Mouse (Mus musculus): ENCODE data around the gene Ms4a15. TPM values are rescaled to one million over a fixed set of nuclear protein-coding genes. Genes with fewer than 3 reads are reported as not detected.

Ms4a15 gene
- total and polyA plus RNA-seq, 3 experiments = not detected

- TF ChIP-seq ZKSCAN1 (IDR thresholded peaks at IDR 0.05; ENCODE audit: low read depth, low read length) (no peak), JUND (IDR thresholded peaks at IDR 0.05; ENCODE audit: low read depth, low read length) (no peak), EP300 (IDR thresholded peaks at IDR 0.05; ENCODE audit: low read depth in 1 of 2, low read length in 2 of 2) (no peak), CHD1 (IDR thresholded peaks at IDR 0.05; ENCODE audit: low read depth, low read length) (no peak), NELFE (IDR thresholded peaks at IDR 0.05; ENCODE audit: low read depth, low read length) (no peak), USF1 (IDR thresholded peaks at IDR 0.05; ENCODE audit: low read depth, low read length) (no peak), MAX (IDR thresholded peaks at IDR 0.05; ENCODE audit: low read length) (no peak), RAD21 (IDR thresholded peaks at IDR 0.05; ENCODE audit: low read depth, low read length) (no peak), TAL1 (IDR thresholded peaks at IDR 0.05; ENCODE audit: low read length) (no peak), GABPA (IDR thresholded peaks at IDR 0.05; ENCODE audit: low read depth, low read length) (no peak), POLR2AphosphoS2 (IDR thresholded peaks at IDR 0.05; ENCODE audit: low read length) (no peak), TBP (IDR thresholded peaks at IDR 0.05; ENCODE audit: low read depth, low read length) (no peak), KAT2A (conservative IDR thresholded peaks at IDR 0.05; ENCODE audit: low read depth, low read length) (no peak), BHLHE40 (IDR thresholded peaks at IDR 0.05; ENCODE audit: borderline replicate concordance, low read depth, low read length) (no peak), CHD2 (IDR thresholded peaks at IDR 0.05; ENCODE audit: low read length) (no peak), ZC3H11A (IDR thresholded peaks at IDR 0.05; ENCODE audit: low read depth, low read length) (no peak)
- H3K4me1 ChIP-seq (ENCODE audit: control insufficient read depth in 1 of 2, insufficient read depth in 2 of 2, low read length in 2 of 2) = no peaks in the 10 kb centered on the region
- no peaks in the 10 kb centered on the region for H3K79me2 ChIP-seq (ENCODE audit: control insufficient read depth, insufficient read depth, low read length, poor library complexity)
- H3K9ac ChIP-seq (ENCODE audit: control insufficient read depth, low read depth, low read length, poor library complexity, severe bottlenecking) = no peak overlapping the region
- DNase-seq (ENCODE audit: low read depth, low spot score) = no peak
- no peak overlapping the region for H3K4me3 ChIP-seq (ENCODE audit: control insufficient read depth in 1 of 2, insufficient read depth in 1 of 2, low read depth in 2 of 2, low read length in 2 of 2)
- H3K9me3 ChIP-seq (replicated peaks; ENCODE audit: insufficient read depth, low read length) = no peaks in the 10 kb centered on the region
- H3K27me3 ChIP-seq (ENCODE audit: control insufficient read depth in 1 of 2, insufficient read depth in 2 of 2, low read length in 2 of 2) = peaks cover 8% of the 10 kb centered on the region in 2 experiments
- no peak overlapping the region for H3K27ac ChIP-seq (ENCODE audit: control insufficient read depth, low read depth, low read length)
- H3K36me3 ChIP-seq (ENCODE audit: control insufficient read depth in 1 of 2, insufficient read depth in 2 of 2, low read length in 2 of 2) = no peaks in the 10 kb centered on the region
These were observed 1.1 kb downstream of the Ms4a15 start for GRCm38 (mm10) chr19:10991911-10992310.

- no peak overlapping the region for H3K27ac ChIP-seq (ENCODE audit: control insufficient read depth, low read depth, low read length)
- no peaks in the 10 kb centered on the region for H3K36me3 ChIP-seq (ENCODE audit: control insufficient read depth in 1 of 2, insufficient read depth in 2 of 2, low read length in 2 of 2)
- no peaks in the 10 kb centered on the region for H3K4me1 ChIP-seq (ENCODE audit: control insufficient read depth in 1 of 2, insufficient read depth in 2 of 2, low read length in 2 of 2)
- no peak overlapping the region for H3K9ac ChIP-seq (ENCODE audit: control insufficient read depth, low read depth, low read length, poor library complexity, severe bottlenecking)
- H3K9me3 ChIP-seq (replicated peaks; ENCODE audit: insufficient read depth, low read length) = no peaks in the 10 kb centered on the region
- DNase-seq (ENCODE audit: low read depth, low spot score) = no peak
- H3K79me2 ChIP-seq (ENCODE audit: control insufficient read depth, insufficient read depth, low read length, poor library complexity) = no peaks in the 10 kb centered on the region
- TF ChIP-seq ZNF384 (IDR thresholded peaks at IDR 0.05; ENCODE audit: low read depth, low read length) (no peak), BHLHE40 (IDR thresholded peaks at IDR 0.05; ENCODE audit: borderline replicate concordance, low read depth, low read length) (no peak), ZKSCAN1 (IDR thresholded peaks at IDR 0.05; ENCODE audit: low read depth, low read length) (no peak), POLR2AphosphoS5 (IDR thresholded peaks at IDR 0.05; ENCODE audit: borderline replicate concordance, low read depth, low read length) (no peak), RAD21 (IDR thresholded peaks at IDR 0.05; ENCODE audit: low read depth, low read length) (no peak), SMC3 (IDR thresholded peaks at IDR 0.05; ENCODE audit: low read depth, low read length) (no peak), HCFC1 (IDR thresholded peaks at IDR 0.05; ENCODE audit: low read depth, low read length) (no peak), EP300 (IDR thresholded peaks at IDR 0.05; ENCODE audit: low read depth in 1 of 2, low read length in 2 of 2) (no peak), ELF1 (IDR thresholded peaks at IDR 0.05; ENCODE audit: low read depth, low read length) (no peak), USF1 (IDR thresholded peaks at IDR 0.05; ENCODE audit: low read depth, low read length) (no peak), CTCF (IDR thresholded peaks at IDR 0.05 in 2 of 3, conservative IDR thresholded peaks at IDR 0.05 in 1 of 3; ENCODE audit: control insufficient read depth in 1 of 3, insufficient read depth in 1 of 3, low read depth in 2 of 3, low read length in 3 of 3, poor library complexity in 1 of 3, severe bottlenecking in 1 of 3) (no peak), MXI1 (IDR thresholded peaks at IDR 0.05; ENCODE audit: low read depth, low read length) (no peak), ZMIZ1 (IDR thresholded peaks at IDR 0.05; ENCODE audit: low read depth, low read length) (no peak), USF2 (IDR thresholded peaks at IDR 0.05; ENCODE audit: borderline replicate concordance in 1 of 2, insufficient read depth in 1 of 2, low read depth in 1 of 2, low read length in 2 of 2) (no peak), MAX (IDR thresholded peaks at IDR 0.05; ENCODE audit: low read length) (no peak), SIN3A (IDR thresholded peaks at IDR 0.05; ENCODE audit: low read length) (no peak), KAT2A (conservative IDR thresholded peaks at IDR 0.05; ENCODE audit: low read depth, low read length) (no peak)
- H3K27me3 ChIP-seq (ENCODE audit: control insufficient read depth in 1 of 2, insufficient read depth in 2 of 2, low read length in 2 of 2) = peaks cover 8% of the 10 kb centered on the region in 2 experiments
- no peak overlapping the region for H3K4me3 ChIP-seq (ENCODE audit: control insufficient read depth in 1 of 2, insufficient read depth in 1 of 2, low read depth in 2 of 2, low read length in 2 of 2)
These were observed 2.3 kb downstream of the Ms4a15 start for GRCm38 (mm10) chr19:10990751-10991150.
